Mouse (Mus musculus): ENCODE results near the gene Hint2.

Gene Hint2

DNA sequence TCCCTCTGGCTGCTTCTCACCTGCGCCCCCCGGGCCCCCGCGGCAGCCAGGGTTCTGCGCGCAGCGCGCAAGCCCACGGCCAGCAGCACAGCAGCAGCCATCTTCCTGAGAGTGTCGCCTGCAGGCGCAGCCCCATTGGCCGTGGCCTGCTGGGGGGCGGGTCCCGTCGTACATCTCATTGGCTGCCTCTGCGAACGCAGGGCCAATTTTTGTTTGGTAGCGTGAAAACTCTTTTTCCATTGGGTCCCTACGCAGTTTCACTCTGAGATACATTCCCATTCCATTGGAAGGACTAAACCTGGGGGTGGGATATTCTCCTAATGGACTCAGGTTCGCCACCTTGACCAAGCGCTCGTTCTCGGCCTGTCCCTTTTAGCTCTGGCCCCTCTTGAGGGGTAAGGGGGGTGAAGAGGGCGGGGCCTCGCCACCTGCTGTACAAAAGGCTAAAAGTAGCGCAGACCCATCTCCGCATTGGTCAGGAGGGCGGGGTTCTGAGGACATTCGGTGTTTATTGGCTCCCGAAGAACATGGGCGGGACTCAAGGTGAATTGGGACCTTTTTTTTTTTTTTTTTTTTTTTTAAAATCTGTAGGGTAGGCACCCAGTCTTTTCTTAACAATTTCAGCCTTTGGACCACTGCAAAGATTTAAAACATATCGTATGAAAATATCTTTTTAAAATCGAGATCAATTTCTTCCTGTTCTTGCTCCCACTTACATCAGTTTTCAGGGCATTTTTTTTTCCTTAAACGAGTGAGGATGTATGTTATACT is at the start of gene Hint2:
TSS of gene Hint2 (minus strand) at position 128 of the 771 bp plus-strand sequence.
- peak; percentile 100 for DNase-seq

DNA sequence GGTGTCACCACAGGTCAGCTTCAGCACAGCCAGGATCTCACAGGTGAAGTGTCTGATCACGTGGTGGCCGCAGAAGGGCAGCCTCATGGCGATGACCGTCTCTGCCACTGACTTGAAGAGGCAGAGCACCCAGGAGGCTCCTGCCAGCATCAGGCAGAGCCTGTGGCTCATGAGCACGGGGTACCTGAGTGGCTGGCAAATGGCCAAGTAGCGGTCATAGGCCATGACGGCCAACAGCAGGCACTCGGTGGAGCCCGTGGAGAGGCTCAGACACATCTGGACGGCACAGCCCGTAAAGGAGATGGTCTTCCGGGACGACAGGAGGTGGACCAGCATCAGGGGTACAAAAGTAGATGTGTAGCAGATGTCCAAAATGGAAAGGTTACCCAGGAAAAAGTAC is 49.7 kb upstream of the Hint2 start:
- DNase-seq, result no peak

DNA sequence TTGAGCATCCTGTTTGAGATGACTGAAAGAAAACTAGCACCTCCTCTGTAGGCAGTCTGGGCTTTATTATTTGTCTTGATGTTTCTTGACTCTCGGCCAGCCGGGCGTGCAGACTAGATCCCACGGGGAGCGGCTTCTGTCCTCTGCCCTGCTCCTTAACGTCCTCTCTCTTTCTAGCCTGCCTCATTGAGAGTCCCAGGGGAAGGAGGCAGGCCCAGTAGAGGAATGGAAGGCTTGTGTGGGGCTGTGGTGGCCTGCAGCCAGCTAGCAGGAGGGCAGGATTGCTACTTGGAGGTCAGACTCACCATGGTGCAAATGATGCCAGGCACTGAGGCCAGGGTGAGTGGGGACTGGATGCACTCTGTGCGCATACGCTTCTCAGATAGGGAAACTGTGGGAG is 47.6 kb upstream of the Hint2 start:
- no peak for DNase-seq

DNA sequence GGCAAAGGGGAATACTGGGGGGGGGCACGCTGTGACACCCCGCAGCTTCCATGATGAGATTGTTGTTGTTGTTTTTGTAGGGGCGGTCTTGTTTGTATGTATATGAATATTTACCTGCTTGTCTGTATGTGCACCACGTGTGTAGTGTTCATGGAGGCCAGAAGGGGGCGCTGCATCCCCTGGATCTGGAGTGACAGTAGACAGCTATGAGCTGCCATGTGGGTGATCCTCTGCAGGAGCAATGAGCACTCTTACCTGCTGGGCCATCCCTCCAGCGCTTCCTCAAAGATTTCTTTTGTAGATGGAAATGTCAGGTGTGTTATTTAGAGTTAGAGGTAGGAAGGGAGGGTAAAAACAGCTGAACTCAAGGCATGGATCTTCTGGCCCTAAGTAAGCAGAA is 47.2 kb upstream of the Hint2 start:
- DNase-seq, result no peak

DNA sequence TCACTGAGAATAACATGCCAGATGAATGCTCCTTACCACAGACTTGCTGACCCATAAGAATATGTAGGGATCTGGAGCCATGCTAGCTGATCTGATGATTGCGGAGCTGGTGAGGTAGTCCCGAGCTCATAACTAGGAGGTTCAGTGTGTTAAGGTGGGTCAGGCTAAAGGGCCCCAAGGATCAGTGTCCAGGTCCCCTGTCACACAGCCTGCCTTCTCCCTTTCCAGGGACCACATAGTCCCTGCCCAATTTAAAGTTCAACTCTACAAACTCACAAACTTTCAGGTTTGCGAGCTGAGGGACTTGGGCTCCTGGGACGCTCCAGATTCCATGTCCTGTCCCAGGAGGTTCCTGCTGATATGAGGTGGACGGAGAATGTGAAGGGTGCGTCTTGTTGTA is 44.4 kb upstream of the Hint2 start, which contains the start of gene Olfr70:
TSS of gene Olfr70 (minus strand) at position 101 of the 400 bp plus-strand sequence.
- DNase-seq, result no peak

DNA sequence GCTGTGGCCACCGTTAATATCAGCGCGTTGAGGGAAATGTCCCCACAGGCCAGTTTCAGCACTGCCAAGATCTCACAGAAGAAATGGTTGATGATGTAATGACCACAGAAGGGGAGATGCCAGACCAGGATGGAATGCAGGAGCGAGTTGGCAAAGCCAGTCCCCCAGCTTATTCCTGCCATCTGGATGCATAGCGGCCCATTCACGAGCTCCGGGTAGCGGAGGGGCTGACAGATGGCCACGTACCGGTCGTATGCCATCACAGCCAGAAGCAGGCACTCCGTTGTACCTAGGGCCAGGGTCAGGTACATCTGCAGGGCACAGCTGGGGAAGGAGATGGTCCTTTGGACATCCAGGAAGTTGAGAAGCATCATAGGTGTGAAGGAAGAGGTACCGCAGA is 40.3 kb upstream of the Hint2 start:
- DNase-seq, result peak; percentile 66

DNA sequence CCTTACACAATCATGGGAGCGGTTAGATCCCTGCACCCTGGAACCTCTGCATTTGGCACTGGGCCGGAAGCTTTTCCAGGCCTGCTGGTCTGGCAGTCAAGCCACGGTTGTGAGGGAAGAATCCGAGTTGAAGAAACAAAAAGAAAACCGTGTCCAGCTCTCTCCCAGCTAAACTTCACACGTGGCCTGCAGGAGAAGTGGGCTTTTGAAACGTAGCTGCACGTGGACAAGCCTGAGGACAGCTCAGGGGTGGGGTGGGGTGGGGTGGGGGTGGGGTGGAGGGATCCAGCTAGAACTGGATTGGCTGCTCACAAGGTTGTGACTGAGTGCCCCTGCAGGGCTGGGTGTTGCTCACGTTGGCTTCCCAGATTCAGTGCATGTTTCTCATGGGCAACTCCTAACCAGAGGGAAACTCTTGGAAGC is 39.0 kb upstream of the Hint2 start:
- no peak for DNase-seq

DNA sequence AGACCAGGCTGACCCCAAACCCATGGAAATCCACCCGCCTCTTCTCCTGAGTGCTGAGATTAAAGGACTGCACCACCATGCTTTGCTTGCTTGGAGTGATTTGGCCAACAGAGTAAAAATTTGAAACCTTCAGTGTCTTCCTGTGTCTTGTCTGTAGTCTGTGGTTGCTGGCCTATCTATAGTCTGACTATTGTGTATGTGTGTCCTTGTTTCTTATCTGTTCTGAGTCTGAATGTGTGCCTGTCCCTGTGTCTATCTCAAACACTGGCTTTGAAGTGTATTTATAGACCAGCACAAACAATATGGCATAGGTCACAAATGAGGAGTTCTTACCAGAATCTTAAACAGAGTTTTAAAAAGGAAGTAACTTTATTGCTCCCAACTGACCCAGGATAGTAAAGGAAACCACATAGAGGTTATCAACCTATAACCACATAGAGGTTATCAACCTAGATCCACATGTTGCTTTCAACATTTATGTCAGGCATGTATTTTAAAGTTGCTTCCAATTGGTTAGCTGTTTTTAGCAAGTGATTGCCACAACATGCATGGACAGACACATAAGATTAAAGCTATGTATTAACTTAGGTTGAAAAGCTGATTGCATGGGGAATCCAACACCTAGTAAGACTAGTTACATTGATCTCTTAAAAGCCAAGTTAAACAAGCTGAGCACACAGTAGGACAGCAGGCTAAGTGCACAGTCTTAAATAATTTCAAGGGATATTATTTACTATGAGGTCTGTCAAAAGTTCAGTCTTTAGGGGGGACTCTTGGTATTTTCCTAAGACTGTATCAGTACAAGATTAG is 38.4 kb upstream of the Hint2 start:
- no peak for DNase-seq

DNA sequence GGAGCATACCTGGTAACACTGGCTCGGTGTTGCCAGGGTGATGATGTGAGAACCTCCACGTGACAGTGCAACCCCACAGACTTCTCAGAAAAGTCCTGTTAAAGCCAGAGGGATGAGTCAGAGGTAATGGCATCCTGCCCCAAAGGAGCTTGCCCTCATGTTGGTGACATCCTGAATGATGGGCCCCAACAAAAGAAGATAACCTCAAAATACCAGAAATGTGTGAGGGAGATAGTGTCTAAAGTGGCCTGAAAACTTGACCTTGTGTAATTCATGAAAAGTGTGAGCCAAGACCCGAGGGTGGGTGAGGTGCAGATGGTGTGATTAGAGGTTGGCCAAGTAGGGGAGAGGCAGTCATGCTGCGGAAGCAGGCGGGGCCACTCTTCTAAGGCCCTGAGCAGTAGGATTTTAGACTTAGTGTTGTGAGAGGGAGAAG is 37.6 kb upstream of the Hint2 start:
- no peak for DNase-seq

DNA sequence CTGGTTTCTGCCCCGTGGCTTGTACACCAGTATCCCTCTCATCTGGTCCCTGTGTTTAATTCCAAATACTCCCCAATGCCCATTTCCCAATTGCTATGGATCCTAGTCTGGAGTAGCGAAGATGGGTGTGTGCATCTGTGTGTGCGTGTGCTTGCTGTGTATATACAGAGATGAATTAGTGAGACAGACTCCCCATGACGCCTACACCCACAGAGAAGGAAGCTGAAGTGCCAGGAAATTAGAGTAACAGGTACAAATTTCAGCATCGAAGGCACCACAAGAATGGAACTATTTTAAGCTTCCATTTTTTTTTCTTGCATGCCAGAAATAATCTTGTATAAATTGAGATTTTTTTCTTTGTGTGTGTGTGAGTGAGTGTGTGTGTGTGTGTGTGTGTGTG is 34.8 kb upstream of the Hint2 start:
- DNase-seq, result no peak

DNA sequence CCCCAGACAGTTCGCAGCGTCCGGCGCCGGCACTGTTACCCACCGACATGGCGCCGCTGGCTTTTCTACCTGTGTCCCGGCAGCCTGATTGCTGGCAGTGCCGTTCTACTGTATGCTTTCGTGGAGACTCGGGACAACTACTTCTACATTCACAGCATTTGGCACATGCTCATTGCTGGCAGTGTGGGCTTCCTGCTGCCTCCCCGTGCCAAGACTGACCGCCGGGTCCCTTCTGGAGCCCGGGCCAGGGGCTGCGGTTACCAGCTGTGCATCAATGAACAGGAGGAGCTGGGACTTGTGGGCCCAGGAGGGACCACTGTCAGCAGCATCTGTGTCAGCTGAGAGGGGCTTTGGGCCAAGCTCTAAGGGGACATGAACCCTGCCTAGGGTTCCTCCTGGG is 33.8 kb upstream of the Hint2 start:
- DNase-seq, result no peak

DNA sequence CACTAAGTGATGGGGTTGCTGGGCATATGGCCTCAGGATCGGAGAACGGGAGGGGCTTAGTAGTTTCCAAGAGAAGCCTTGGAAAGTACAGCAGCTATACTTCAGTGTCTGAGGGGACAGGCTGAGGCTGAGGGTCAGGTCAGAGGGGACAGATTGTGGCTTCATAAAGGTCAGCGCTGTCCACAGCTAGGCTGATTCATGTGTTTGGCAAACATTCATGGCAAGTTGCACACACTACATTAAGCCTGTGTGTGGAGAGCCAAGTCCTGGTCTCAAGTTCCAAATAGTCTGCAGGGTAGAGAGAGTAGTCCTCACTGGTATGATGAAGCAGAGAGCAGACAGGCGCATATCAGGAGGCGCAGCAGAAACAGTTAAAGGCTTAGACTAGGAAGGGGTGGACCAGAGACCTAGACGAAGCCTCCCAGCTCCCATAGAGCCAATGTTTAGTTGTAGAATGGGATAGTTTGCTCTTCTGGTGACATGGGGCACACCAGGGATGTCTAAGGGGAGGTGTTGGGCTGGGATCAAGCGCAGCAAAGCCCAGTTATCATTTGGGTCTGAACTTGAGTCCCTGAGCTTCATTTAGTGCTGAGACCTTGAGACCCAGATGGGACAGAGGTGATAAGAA is 23.3 kb upstream of the Hint2 start:
- no peak for DNase-seq

DNA sequence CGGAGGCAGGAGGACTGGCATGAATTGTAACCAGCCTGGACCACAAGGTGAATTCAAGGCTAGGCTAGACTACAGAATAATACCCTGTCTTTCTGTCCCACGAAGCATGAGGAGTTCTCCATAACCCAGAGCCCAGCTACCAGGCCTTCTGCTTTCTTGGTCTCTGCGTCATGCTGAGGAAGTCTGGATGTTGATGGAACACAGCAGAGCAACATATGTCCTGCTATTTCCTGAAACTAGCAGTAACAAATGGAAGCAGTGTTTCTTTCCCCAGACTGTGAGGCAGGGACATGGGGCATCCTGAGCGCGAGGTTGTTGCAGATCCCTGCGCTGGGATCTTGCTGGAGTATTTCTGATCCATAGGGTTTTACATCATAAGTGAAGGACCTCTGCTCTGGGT is 22.3 kb upstream of the Hint2 start:
- DNase-seq, result no peak

DNA sequence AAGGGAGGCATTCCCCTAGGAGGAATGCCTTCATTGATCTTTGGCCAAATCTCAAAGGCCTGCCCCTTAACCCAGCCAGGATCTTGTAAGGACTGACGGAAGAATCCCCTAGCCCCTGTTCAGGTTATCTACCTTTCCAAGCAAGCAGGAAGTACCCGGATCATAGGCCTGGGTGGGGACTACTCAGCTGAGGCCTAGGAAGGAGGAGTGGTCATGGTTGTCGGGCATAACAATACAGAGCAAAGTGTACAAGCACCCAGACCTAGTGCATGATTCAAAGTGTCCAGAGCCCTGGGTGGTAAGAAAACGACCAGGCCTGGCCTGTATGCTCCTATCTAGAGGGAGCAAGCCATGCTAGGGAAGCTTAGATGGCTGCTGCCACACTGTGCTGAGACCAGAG is 19.3 kb upstream of the Hint2 start:
- DNase-seq, result no peak

DNA sequence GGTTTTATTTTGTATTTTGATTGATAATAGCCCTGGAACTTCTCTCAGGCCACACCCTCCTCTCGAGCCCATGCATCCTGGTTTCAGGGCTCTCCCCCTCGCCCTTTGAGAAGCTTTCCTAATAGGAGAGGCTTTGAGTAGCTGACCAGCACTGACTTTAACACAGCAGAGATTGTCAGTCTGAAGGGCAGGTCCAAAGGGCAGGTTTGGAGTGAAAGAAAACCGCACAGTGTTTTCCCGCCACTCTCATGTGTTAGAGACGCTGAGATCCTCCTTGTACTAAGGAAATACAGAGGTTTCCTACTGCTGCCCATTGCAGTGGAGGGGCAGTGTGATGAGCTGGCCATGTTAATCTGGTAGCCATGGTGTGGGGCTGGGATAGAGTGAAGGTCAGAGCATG is 18.7 kb upstream of the Hint2 start:
- no peak for DNase-seq

DNA sequence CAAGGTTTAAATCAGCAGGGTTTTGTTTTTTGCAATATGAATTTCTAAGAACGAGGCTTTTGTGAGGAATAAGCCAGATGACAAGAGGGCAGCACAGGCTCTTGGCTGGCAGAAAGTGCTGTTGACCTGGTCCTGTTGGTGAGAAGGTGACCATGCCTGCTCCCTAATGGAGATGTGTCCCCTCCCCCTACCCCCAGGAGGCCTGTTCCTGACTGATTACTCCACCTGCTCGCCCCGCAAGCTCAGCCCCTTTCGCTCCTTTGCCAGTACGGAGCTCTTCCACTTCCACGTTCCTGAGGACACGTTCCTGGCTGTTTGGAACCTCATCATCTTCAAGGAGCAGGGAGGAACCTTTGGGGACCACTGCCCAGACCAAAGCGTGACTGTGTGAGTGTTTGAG is 17.4 kb upstream of the Hint2 start:
- no peak for DNase-seq

DNA sequence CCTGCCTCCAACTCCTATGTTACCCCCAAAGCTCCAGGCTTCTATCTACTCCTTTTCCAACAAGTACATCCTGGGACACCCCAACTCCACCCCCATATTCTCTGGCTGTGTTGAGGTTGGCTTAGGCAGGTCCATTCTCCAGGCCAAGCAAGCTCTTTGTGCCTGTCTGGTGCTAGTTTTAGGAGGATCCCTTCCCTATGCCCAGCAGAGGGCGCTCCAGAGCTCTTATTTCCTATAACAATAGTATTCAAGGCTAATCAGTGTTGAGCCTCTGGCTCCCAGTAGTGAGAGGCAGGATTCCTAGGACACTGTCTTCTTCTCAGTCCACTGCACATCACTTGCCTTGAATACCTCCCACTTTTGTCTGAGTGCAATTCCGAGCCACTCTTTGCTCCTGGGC is 15.8 kb upstream of the Hint2 start:
- peak; percentile 93 for DNase-seq

DNA sequence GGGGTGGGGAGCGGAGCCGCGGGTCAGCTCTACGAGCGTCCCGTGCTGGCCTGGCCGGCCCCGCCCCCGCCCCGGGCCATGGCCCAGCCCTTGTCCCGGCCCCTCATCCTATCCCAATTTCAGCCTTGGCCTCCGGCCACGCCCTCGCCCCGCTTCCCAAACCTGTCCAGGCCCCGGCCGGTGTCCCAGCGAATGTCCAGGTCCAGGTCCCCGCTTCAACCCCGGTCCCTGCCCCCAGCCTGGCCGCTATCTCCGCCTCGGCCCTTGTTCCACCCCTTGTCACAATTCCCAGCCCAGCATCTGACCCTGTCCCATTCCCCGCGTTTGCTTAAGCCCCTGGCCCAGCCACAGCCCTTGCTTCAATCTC is 13.1 kb upstream of the Hint2 start:
- peak; percentile 81 for DNase-seq

DNA sequence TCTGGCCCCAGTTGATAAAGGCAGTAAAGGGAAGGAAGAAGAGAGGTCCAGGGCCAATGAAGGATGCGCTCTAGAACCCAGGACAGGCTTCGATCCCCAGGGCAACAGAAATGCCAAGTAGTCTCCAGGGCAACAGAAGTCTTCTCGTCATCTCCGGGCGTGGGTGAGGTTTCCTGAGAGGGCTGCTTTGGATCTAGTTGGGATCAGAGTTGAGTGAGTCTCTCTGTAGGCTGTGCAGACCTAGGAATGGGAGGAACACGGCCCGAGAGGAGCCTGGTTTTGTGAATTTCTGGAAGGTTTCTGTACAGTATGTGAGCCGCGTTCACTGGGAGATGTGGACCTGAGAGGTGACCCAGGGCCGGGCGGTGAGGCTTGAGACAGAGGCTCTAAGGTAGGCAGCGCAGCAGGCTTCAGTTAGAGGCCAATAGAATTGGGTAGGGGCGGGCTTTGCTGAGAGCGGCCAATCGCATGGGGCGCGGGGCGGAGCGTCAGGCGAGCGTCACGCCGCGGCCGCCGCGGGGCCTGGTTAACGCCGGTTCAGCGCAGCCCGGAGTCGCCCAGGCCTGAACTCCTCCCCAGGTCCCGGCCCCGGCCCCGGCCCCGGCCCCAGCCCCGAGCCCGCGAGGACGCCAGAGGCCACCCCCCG is 12.6 kb upstream of the Hint2 start, which contains the start of the genes Tmem8b and Fam221b:
TSS of gene Tmem8b (plus strand) at position 190 of the 646 bp plus-strand sequence.
TSS of gene Fam221b (minus strand) at position 364 of the 646 bp plus-strand sequence.
- DNase-seq, result peak; percentile 93

DNA sequence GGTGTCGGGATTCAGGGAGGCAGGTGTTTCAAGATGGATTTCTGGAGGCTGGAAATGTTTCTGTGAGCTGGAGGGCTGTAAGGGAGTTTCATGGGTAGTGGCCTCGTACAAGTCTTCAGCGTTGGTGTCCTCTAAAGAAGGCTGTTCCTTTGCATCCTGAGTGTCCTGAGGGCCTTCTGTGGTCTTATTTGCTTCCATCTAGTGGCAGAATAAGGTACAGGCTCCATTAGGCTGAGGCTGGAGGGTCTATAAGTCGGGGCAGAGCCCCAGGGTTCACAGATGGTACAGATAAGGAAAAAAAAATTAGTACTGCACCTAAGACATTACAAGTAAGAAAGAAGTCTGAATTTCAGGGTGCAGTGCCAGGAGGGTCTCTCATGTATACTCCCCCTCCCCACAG is 10.1 kb upstream of the Hint2 start:
- DNase-seq, result peak; percentile 55

DNA sequence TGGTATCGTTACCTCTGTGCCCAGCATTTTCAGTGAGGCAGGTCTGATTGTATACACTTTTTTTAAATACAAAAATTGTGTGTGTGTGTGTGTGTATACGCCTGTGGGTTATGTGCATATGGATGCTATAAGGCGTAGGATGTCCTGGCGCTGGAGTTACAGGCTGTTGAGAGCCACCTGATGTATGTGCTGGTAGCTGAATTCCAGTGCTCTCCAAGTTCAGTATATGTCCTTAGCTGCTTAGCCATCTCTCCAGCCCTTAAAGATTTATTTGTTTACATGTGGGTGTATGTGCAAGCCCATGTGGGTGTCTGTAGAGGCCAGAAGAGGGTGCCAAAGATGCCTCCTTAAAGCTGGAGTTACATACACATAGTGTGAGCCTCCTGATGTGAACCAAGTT is 880 bp upstream of the Hint2 start:
- DNase-seq, result peak; percentile 67

DNA sequence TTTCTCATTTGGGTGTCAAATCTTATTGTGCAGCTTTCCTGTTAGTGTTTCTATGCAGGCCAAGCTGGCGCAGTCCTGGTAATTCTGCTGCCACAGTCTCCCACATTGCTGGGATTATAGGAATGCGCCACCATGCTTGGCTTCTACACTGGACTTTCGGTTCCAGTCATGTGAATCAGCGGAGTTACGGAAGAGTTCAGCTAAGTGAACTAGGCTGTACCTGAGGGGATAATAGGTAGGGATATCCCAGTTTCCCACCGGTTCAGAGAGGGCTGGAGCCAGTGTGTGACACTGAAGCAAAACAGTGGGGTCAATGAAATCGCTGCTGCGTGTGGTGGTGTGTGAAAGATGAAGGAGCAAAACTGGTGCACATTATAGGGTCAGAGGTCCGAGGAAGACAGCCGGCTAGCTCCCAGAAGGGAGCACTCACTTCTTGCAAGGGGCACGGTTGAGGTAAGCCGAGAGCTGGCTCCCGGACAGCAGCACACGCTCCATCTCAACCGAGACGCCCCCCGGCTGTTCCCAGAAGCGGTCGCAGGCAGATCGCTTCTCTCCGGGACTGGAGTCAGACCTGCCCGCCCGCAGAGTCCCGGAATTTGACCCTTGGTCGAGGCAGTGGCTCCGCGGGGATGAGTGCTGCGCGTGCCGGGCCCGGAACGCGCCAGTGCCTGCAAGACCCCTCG is 469 bp downstream of the Hint2 start:
- DNase-seq, result no peak

Data from cerebellum, adult 9-10 months (tissue).